Mouse (Mus musculus) macrophage (primary cell): ENCODE data around the gene BC049352. TPM values are rescaled to one million over a fixed set of nuclear protein-coding genes. Genes with fewer than 3 reads are reported as not detected.

Experiments used
- H3K27ac ChIP-seq: fragments of 350-480 bp; formaldehyde crosslinking; 2 replicates; pipeline ENCODE4 v1.9.0; 2021
- H3K36me3 ChIP-seq: fragments of 350-480 bp; formaldehyde crosslinking; 2 replicates; pipeline ENCODE4 v1.9.0; 2021; ENCODE audit errors: inconsistent target
- H3K4me3 ChIP-seq: fragments of 350-480 bp; formaldehyde crosslinking; 2 replicates; pipeline ENCODE4 v1.9.0; 2021; ENCODE audit errors: inconsistent target
- H3K79me2 ChIP-seq: fragments of 350-480 bp; formaldehyde crosslinking; 2 replicates; pipeline ENCODE4 v1.9.0; 2021; ENCODE audit errors: inconsistent target
- WGBS: methylation state at CpG from one replicate; pipeline ENCODE4 v1.1.7; 2026; ENCODE audit warnings: inconsistent platforms; ENCODE audit not compliant: missing documents; 5-methylcytosine and 5-hydroxymethylcytosine counted together
- polyA plus RNA-seq: library from polyadenylated mRNA; stranded (reverse); fragments of 250-400 nt; gene quantifications from 3 replicates; pipeline ENCODE4 v1.2.4, GENCODE M21; 2018; ENCODE audit warnings: inconsistent platforms

BC049352 gene
- polyA plus RNA-seq, 1 experiment from 2014 or later: 0.98 TPM

- H3K79me2 ChIP-seq: no peaks in the 10 kb centered on the region
- H3K27ac ChIP-seq: no peak within 1 kb of the TSS
- H3K4me3 ChIP-seq: no peak within 1 kb of the TSS
- no peaks in the 10 kb centered on the region for H3K36me3 ChIP-seq
- WGBS: 71% methylated on average over 6 of the region's 8 CpGs
Measured at GRCm38 (mm10) chr9:45203797-45204410, 22.1 kb downstream of the BC049352 start, which contains the start of gene Tmprss4. Gene Tmprss4 (minus strand): TSS chr9:45204092.

- 77% methylated on average over 5 of the region's 5 CpGs for WGBS
- no peak overlapping the region for H3K27ac ChIP-seq
- H3K4me3 ChIP-seq: no peak overlapping the region
- no peaks in the 10 kb centered on the region for H3K36me3 ChIP-seq
- no peaks in the 10 kb centered on the region for H3K79me2 ChIP-seq
Measured at GRCm38 (mm10) chr9:45205143-45205542, 23.3 kb downstream of the BC049352 start.

- Histone ChIP-seq H3K27ac (no peak overlapping the region), H3K36me3 (no peaks in the 10 kb centered on the region), H3K4me3 (no peak overlapping the region), H3K79me2 (no peaks in the 10 kb centered on the region)
- WGBS: 84% methylated on average over 4 of the region's 4 CpGs
Measured at GRCm38 (mm10) chr9:45206121-45206520, 24.3 kb downstream of the BC049352 start.

GRCm38 (mm10) chr9:45207015-45207743 is 25.4 kb downstream of the BC049352 start:
- no peaks in the 10 kb centered on the region for H3K79me2 ChIP-seq
- no peaks in the 10 kb centered on the region for H3K36me3 ChIP-seq
- H3K4me3 ChIP-seq: no peak overlapping the region
- H3K27ac ChIP-seq: no peak overlapping the region
- WGBS: 89% methylated on average over 6 of the region's 7 CpGs

GRCm38 (mm10) chr9:45212001-45212400 is 30.2 kb downstream of the BC049352 start:
- WGBS: 92% methylated on average over 6 of the region's 6 CpGs

GRCm38 (mm10) chr9:45215526-45216179 is 33.8 kb downstream of the BC049352 start:
- Histone ChIP-seq H3K36me3 (no peaks in the 10 kb centered on the region), H3K79me2 (no peaks in the 10 kb centered on the region), H3K27ac (no peak overlapping the region), H3K4me3 (no peak overlapping the region)
- 81% methylated on average over 11 of the region's 11 CpGs for WGBS

More at GRCm38 (mm10) chr9:45212001-45212400, 30.2 kb downstream of the BC049352 start:
- Histone ChIP-seq H3K27ac (no peak overlapping the region), H3K79me2 (no peaks in the 10 kb centered on the region), H3K4me3 (no peak overlapping the region), H3K36me3 (no peaks in the 10 kb centered on the region)

GRCm38 (mm10) chr9:45219644-45220043 is 37.8 kb downstream of the BC049352 start:
- H3K79me2 ChIP-seq: no peaks in the 10 kb centered on the region
- 97% methylated on average over 3 of the region's 3 CpGs for WGBS
- no peak overlapping the region for H3K27ac ChIP-seq

GRCm38 (mm10) chr9:45221567-45221966 is 39.8 kb downstream of the BC049352 start:
- Histone ChIP-seq H3K36me3 (no peaks in the 10 kb centered on the region), H3K4me3 (no peak overlapping the region)
- WGBS: 17% methylated on average over 6 of the region's 6 CpGs

More at GRCm38 (mm10) chr9:45219644-45220043, 37.8 kb downstream of the BC049352 start:
- H3K4me3 ChIP-seq: no peak overlapping the region
- H3K36me3 ChIP-seq: no peaks in the 10 kb centered on the region

GRCm38 (mm10) chr9:45229359-45229758 is 47.6 kb downstream of the BC049352 start:
- H3K27ac ChIP-seq: no peak overlapping the region
- H3K36me3 ChIP-seq: no peaks in the 10 kb centered on the region
- H3K4me3 ChIP-seq: no peak overlapping the region
- H3K79me2 ChIP-seq: no peaks in the 10 kb centered on the region
- WGBS: 62% methylated on average over 8 of the region's 8 CpGs

More at GRCm38 (mm10) chr9:45221567-45221966, 39.8 kb downstream of the BC049352 start:
- H3K27ac ChIP-seq: 0 out of 2 replicates have a peak overlapping the region, but pooled peaks have one; percentile 24
- H3K79me2 ChIP-seq: no peaks in the 10 kb centered on the region

- Histone ChIP-seq H3K79me2 (no peaks in the 10 kb centered on the region), H3K36me3 (no peaks in the 10 kb centered on the region), H3K4me3 (no peak overlapping the region), H3K27ac (peak overlapping the region; percentile 25)
- WGBS: 30% methylated on average over 6 of the region's 6 CpGs
Measured at GRCm38 (mm10) chr9:45235668-45236227, 53.9 kb downstream of the BC049352 start.

GRCm38 (mm10) chr9:45236744-45237143 is 54.9 kb downstream of the BC049352 start:
- WGBS: 91% methylated on average over 7 of the region's 7 CpGs
- Histone ChIP-seq H3K27ac (no peak overlapping the region), H3K79me2 (no peaks in the 10 kb centered on the region), H3K4me3 (no peak overlapping the region), H3K36me3 (no peaks in the 10 kb centered on the region)

GRCm38 (mm10) chr9:45241397-45241796 is 59.6 kb downstream of the BC049352 start:
- Histone ChIP-seq H3K79me2 (no peaks in the 10 kb centered on the region), H3K36me3 (no peaks in the 10 kb centered on the region), H3K27ac (peak overlapping the region; percentile 81), H3K4me3 (no peak overlapping the region)
- 22% methylated on average over 5 of the region's 5 CpGs for WGBS

GRCm38 (mm10) chr9:45245432-45245831 is 63.6 kb downstream of the BC049352 start:
- no peak overlapping the region for H3K4me3 ChIP-seq
- no peaks in the 10 kb centered on the region for H3K36me3 ChIP-seq
- 71% methylated on average over 1 of the region's 1 CpGs for WGBS
- H3K27ac ChIP-seq: peak overlapping the region; percentile 100
- no peaks in the 10 kb centered on the region for H3K79me2 ChIP-seq

- H3K36me3 ChIP-seq: no peaks in the 10 kb centered on the region
- H3K4me3 ChIP-seq: no peak overlapping the region
- peak overlapping the region; percentile 100 for H3K27ac ChIP-seq
- WGBS: 5% methylated on average over 6 of the region's 6 CpGs
- H3K79me2 ChIP-seq: no peaks in the 10 kb centered on the region
Measured at GRCm38 (mm10) chr9:45246060-45246459, 64.3 kb downstream of the BC049352 start.
